Mouse (Mus musculus) lung, adult 2 months (tissue): Measurements from ENCODE around the gene Tcf7. TPM values are rescaled to one million over a fixed set of nuclear protein-coding genes. Genes with fewer than 3 reads are reported as not detected.

ENCODE experiments used
- DNase-seq: peaks from one replicate; pipeline ENCODE4 v3.0.0; 2022
- H3K4me1 ChIP-seq: fragments of 200-500 bp; 2 replicates; pipeline ENCODE4 v1.6.1; 2011; ENCODE audit warnings: low read length; ENCODE audit not compliant: control insufficient read depth, insufficient read depth
- H3K4me3 ChIP-seq: fragments of 200-500 bp; replicated peaks from 2 replicates; pipeline ENCODE3; 2011; ENCODE audit warnings: low read depth, mild to moderate bottlenecking, control low read depth, low read length; ENCODE audit errors: extremely low read depth
- CTCF ChIP-seq: fragments of 200-500 bp; IDR thresholded peaks from 2 replicates; pipeline ENCODE4 v1.5.1; 2011; ENCODE audit warnings: mild to moderate bottlenecking, low read length, control low read depth; ENCODE audit not compliant: insufficient read depth
- POLR2A ChIP-seq: fragments of 200-500 bp; IDR thresholded peaks from 2 replicates; pipeline ENCODE4 v1.6.1; 2011; ENCODE audit warnings: low read depth, mild to moderate bottlenecking, control low read depth, low read length, borderline replicate concordance; ENCODE audit errors: extremely low read depth
- WGBS: fragments of 180-500 bp; shearing (Covaris S2); methylation state at CpG from one replicate; pipeline ENCODE4 v1.1.7; 2018; 5-methylcytosine and 5-hydroxymethylcytosine counted together
- polyA plus RNA-seq: library from polyadenylated mRNA; depleted of rRNA; stranded (reverse); fragments of >200 nt; gene quantifications from 2 replicates; pipeline ENCODE4 v1.2.3, GENCODE M21; 2012

Gene Tcf7
- polyA plus RNA-seq, 1 experiment: 30.2 TPM

DNA sequence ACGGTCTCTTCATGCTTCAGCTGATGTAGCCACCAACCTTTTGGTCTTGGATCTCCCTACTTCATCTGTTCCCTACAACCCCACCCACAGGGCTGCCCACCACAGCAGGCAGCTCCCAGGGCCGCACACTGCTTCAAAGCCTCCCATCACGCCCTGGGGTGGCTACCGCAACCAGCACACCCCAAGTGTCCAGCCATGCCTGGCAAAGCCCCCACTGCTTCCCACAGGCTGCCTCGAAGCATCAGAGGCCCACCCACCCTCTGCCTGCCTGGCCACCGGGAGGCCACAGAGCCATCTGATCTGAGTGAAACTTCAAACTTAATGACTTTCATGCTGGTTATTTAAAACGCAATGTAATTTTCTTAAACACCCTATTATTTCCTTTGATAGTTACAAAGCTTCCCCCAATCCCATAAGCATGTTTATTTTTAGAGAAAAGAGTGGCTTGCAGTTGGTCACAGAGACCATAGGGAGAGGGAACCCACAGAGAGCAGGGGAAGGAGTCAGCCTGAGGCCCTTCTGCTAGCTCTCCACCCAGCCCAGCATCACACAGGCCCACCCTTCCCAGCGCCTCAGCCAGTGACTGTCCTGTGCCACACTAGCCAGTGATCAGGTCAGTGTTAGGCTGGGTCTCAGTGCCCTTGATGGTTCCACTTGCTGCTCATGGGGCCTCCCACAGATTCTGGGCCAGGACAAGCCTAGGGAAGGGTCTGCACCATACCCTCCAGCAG lies 10.9 kb downstream of the Tcf7 start:
- peaks cover 44% of the 10 kb centered on the region for H3K4me1 ChIP-seq
- H3K4me3 ChIP-seq: no peak overlapping the region
- no peak for TF ChIP-seq CTCF
- TF ChIP-seq POLR2A: no peak
- DNase-seq: no peak
- WGBS: 84% methylated on average over 8 of the region's 8 CpGs

DNA sequence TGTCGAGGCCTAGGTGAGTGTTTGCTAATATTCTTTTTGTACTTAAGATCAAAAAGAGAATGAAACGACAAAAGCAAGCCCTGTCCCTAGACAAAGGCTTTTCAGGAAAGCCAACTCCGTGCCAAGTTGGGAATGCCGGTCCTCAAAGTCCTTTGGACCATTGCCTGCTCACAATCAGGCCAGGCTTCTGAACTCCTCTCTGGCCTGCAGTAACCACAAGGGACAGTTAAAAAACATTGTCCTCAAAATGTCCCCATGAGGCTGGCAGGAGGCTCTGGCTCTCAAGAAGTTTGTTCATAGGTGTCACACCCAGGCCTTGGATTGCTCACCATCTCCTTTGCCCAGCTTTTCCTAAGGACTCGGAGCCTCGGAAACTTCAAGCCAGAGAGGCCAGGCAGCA lies 13.0 kb downstream of the Tcf7 start:
- no peak for DNase-seq
- TF ChIP-seq POLR2A (no peak), CTCF (no peak)
- 29% methylated on average over 6 of the region's 6 CpGs for WGBS
- peaks cover 53% of the 10 kb centered on the region for H3K4me1 ChIP-seq
- H3K4me3 ChIP-seq: no peak overlapping the region

GRCm38 (mm10) chr11:52268104-52268835 lies 14.5 kb downstream of the Tcf7 start:
- 29% methylated on average over 7 of the region's 7 CpGs for WGBS

DNA sequence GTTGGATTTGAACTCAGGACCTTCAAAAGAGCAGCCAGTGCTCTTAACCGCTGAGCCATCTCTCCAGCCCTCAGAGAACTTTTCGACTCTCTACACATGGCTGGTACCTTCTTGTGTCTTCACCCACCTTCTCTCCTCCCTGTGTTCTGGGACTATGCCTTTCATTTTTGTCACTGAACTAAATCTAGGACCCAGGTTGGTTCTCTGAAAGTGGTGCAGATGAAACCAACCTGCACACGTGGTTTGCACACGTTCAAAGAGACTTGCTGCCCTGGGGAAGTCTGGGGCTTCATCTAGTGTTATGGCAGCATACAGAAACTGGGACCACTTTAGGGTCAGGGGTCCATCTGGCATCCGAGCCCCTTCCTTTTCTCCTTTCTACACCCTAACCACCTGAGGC lies 15.5 kb downstream of the Tcf7 start:
- H3K4me3 ChIP-seq: no peak overlapping the region
- H3K4me1 ChIP-seq: peaks cover 37% of the 10 kb centered on the region
- TF ChIP-seq POLR2A (no peak), CTCF (no peak)
- DNase-seq: no peak
- 86% methylated on average over 5 of the region's 5 CpGs for WGBS

More at GRCm38 (mm10) chr11:52268104-52268835, 14.5 kb downstream of the Tcf7 start:
- Histone ChIP-seq H3K4me1 (peaks cover 44% of the 10 kb centered on the region), H3K4me3 (no peak overlapping the region)
- TF ChIP-seq CTCF: no peak
- peak; percentile 14; the same call in 1 of the 2 replicates for TF ChIP-seq POLR2A
- no peak for DNase-seq

- 32% methylated on average over 12 of the region's 12 CpGs for WGBS
- Histone ChIP-seq H3K4me1 (peaks cover 43% of the 10 kb centered on the region), H3K4me3 (no peak overlapping the region)
- no peak for TF ChIP-seq CTCF
- TF ChIP-seq POLR2A: no peak
- no peak for DNase-seq
Measured at GRCm38 (mm10) chr11:52265616-52266307, 17.1 kb downstream of the Tcf7 start.

DNA sequence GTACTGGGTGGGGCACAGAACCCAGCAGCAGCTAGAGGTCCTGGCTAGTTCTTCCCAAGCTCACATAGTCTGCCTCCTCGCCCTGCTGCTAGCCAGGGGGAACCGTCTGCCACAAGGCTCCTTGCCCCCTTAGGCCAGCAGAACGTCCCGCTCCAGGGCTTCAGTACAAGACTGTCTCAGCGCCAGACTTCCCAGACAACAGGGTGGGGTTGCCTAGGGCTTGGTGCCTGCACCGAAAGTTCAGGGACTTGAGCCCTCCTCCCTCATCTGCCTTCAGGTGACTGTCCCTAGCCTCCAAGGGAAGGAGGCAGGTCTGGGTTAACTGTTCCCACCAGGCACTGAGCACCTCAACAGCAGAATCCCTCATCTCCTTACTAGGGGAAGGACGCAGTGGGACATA lies 17.9 kb downstream of the Tcf7 start:
- DNase-seq: no peak
- Histone ChIP-seq H3K4me1 (peaks cover 41% of the 10 kb centered on the region), H3K4me3 (no peak overlapping the region)
- WGBS: 62% methylated on average over 7 of the region's 7 CpGs
- TF ChIP-seq CTCF (no peak), POLR2A (no peak)

DNA sequence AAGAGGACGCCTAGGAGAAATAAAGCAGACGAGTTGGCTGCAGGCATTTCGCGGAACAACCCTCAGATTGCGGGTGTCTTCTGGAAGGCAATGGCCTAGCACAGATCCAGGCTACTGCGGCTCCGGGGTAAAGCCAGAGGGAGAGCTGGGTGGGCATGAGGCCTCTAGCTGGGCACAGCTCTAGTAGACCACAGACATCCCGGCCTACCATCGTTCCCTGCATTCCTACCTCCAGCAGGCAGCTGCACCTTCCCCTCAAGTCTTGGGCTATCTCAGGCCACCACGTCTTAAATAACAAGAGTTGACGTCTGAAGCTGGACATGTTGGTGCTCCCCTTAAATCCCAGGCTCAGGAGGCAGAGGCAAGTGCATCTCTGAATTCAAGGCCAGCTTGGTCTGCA lies 20.5 kb downstream of the Tcf7 start:
- TF ChIP-seq CTCF (no peak), POLR2A (no peak)
- Histone ChIP-seq H3K4me3 (no peak overlapping the region), H3K4me1 (peaks cover 20% of the 10 kb centered on the region)
- DNase-seq: no peak
- WGBS: 86% methylated on average over 11 of the region's 11 CpGs

DNA sequence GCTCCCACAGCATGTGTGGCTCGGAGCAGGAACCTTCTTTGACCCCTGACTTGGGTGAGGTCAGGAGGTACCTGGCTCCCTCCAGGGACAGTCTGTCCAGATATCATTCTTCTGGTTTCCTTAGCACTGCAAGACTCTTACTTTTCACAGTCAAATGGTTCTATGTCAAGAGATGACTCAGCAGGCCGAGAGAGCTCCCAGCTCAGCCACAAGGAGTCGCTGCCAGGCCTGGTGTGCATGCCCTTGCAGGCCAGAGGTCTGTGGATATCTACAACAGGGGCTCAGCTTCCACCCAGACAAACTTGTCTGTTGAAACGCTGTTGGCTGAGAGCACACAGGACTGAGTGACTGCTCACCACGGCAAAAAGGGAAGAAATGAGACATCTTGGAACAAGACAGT lies 20.9 kb downstream of the Tcf7 start:
- peak; percentile 46 for DNase-seq
- H3K4me1 ChIP-seq: peaks cover 20% of the 10 kb centered on the region
- WGBS: 25% methylated on average over 5 of the region's 5 CpGs
- H3K4me3 ChIP-seq: no peak overlapping the region
- peak; percentile 85 for TF ChIP-seq CTCF
- no peak for TF ChIP-seq POLR2A

DNA sequence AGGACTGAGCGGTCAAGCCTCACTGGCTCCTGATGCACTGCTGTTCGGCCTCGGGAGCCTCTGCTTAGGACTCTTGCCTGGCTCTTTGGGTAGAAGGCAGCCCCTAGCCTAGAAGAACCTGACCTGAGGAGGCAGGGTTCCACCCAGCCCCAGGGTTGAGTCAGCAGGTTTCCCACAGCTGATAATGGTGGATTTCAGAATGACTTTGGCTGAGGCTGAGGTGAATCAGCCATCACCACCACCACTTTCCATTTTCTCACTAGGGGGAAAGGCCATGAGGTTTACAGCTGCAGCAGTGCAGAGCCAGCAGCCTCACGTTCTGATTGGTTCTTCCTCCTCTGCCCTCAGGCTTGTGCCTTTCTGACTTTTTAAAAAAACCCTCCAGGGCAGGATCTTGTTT lies 21.9 kb downstream of the Tcf7 start:
- WGBS: 58% methylated on average over 4 of the region's 4 CpGs
- Histone ChIP-seq H3K4me3 (no peak overlapping the region), H3K4me1 (peaks cover 15% of the 10 kb centered on the region)
- no peak for TF ChIP-seq CTCF
- no peak for TF ChIP-seq POLR2A
- DNase-seq: no peak
